Mouse (Mus musculus) neural tube, postnatal 0 days (tissue): ENCODE results near the gene Trim62. TPM values are rescaled to one million over a fixed set of nuclear protein-coding genes. Genes with fewer than 3 reads are reported as not detected.

Source experiments
- polyA plus RNA-seq: library from polyadenylated mRNA; unstranded; fragments of >200 nt; fragmentation: Nextera tagmentation; extraction: Ambion mirVana; gene quantifications from 2 replicates; pipeline ENCODE4 v1.2.1, GENCODE M21; 2015

Trim62 gene
- polyA plus RNA-seq = 29.2 and 32.5 TPM in 2 replicates

DNA sequence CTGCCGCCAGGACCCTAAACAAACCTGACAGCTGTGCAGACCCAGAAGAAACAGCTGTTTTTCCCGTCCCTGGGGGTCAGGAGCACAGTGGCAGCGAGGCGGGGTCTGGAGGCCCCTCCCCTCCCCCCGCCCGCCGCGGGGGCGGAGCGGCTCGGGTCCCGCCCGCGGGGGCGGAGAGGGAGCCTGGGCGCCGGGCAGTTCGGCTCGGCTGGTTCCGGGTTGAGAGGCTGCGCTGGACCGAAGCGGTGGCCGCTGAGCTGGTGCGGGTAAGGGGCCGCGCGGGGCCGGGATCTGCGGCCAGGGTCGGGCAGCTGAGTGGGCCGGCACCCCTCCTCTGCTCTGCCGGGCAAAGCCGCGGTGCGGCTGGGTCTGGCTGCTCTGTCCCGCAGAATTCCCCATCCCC, at the start of gene Trim62:
Trim62 (plus strand) TSS at position 202 of the 403 bp plus-strand sequence.

Other genes with a start within 250 kb of the Trim62 start
- 42.6 and 47.5 TPM in 2 replicates for gene Phc2, start 228.9 kb upstream of the Trim62 start, polyA plus RNA-seq
- 0.24 and 0.74 TPM in 2 replicates for gene A3galt2, start 128.2 kb upstream of the Trim62 start, polyA plus RNA-seq
- gene Zfp362, start 77.5 kb upstream of the Trim62 start, polyA plus RNA-seq = 27.2 and 29.2 TPM in 2 replicates
- gene Azin2, start 78.9 kb downstream of the Trim62 start, polyA plus RNA-seq = 28.9 and 29.5 TPM in 2 replicates
- gene Ak2, start 108.4 kb downstream of the Trim62 start, polyA plus RNA-seq = 67.9 and 71.0 TPM in 2 replicates
- 38.3 and 38.7 TPM in 2 replicates for gene Rnf19b, start 174.7 kb downstream of the Trim62 start, polyA plus RNA-seq
- gene Tmem54, start 222.0 kb downstream of the Trim62 start, polyA plus RNA-seq = 0.28 and 0.37 TPM in 2 replicates
- gene Hpca, start 238.5 kb downstream of the Trim62 start, polyA plus RNA-seq = 234 and 265 TPM in 2 replicates